In the genomic region with DNA sequence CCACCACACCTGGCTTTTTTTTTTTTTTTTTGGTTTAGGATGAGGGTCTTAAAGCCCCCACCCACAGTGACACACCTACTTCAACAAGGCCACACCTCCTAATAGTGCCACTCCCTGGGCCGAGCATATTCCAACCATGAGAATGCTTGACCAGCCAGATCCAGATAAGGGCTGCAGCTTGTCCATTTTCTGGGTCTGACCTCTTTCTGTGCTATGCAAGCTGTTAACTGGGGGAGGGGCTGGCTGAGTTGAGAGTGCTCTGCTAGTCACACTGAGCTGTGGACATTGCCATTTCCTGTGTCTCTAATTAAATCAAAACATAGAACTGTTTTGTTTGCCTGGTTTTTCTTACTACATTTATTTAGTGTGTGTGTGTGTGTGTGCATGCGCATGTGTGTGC, we compare ENCODE assay signal across 14 mouse cellular contexts. TPM values are rescaled to one million over a fixed set of nuclear protein-coding genes. Genes with fewer than 3 reads are reported as not detected.
DNase-seq lines count a peak whose midpoint lies in the region; ATAC-seq lines count a peak whose summit lies in the region.
"Had no signal": no experiment of that assay in that cellular context is flagged by ENCODE, and none has a peak within 500 bp of the region (broad histone marks: within the 10 kb centered on the region; RNA-seq: fewer than 3 reads in every experiment).

No protein-coding gene starts in this region.

- H3K4me2 ChIP-seq in intestine, embryonic 15.5 days (replicated peaks) = no peak overlapping the region
- H3K4me2 ChIP-seq: forebrain, embryonic 15.5 days; limb, embryonic 15.5 days had no signal

- no peaks in the 10 kb centered on the region for H3K27me3 ChIP-seq in intestine, embryonic 15.5 days (replicated peaks)
- H3K27me3 ChIP-seq: forebrain, embryonic 15.5 days; limb, embryonic 15.5 days had no signal

- no peak overlapping the region for H3K9ac ChIP-seq in intestine, embryonic 15.5 days
- H3K9ac ChIP-seq: forebrain, embryonic 15.5 days; limb, embryonic 15.5 days had no signal

- WGBS in intestine, embryonic 15.5 days = 52% methylated on average over 2 of the region's 2 CpGs

- peaks cover 10% of the 10 kb centered on the region; the same call in 1 of the 2 replicates for H3K4me1 ChIP-seq in intestine, embryonic 15.5 days (replicated peaks)
- H3K4me1 ChIP-seq: forebrain, embryonic 15.5 days; limb, embryonic 15.5 days had no signal

- peak; percentile 22; the same call in 1 of the 2 replicates for ATAC-seq in intestine, embryonic 15.5 days
- ATAC-seq: forebrain, embryonic 15.5 days had no signal

- peak; percentile 20 for DNase-seq in urinary bladder, postnatal 14 days (ENCODE audit: low spot score)
- DNase-seq in urinary bladder, adult 18-20 months (ENCODE audit: low spot score in 2 of 2) = no peak
- peak; percentile 76 to 86 for DNase-seq in kidney, postnatal 4 days
- no peak for DNase-seq in frontal cortex, postnatal 25 days (ENCODE audit: low spot score in 2 of 2)
- DNase-seq in urinary bladder, postnatal 25 days (ENCODE audit: low spot score) = no peak
- no peak for DNase-seq in gastrocnemius, adult 18-20 months (ENCODE audit: low spot score)
- DNase-seq: adrenal gland, postnatal 10 days; layer of hippocampus, postnatal 36 days; right cerebral cortex, adult 18-20 months had no signal

- H3K27ac ChIP-seq in intestine, embryonic 15.5 days = no peak overlapping the region
- H3K27ac ChIP-seq: forebrain, embryonic 15.5 days; limb, embryonic 15.5 days; midbrain, embryonic 10.5 days had no signal

- H3K36me3 ChIP-seq in intestine, embryonic 15.5 days = no peaks in the 10 kb centered on the region
- H3K36me3 ChIP-seq: forebrain, embryonic 15.5 days; G1E; limb, embryonic 15.5 days; midbrain, embryonic 10.5 days had no signal

- H3K4me3 ChIP-seq in intestine, embryonic 15.5 days (replicated peaks) = no peak overlapping the region
- H3K4me3 ChIP-seq: forebrain, embryonic 15.5 days; limb, embryonic 15.5 days; midbrain, embryonic 10.5 days had no signal

- no peaks in the 10 kb centered on the region for H3K9me3 ChIP-seq in intestine, embryonic 15.5 days
- H3K9me3 ChIP-seq: forebrain, embryonic 15.5 days; G1E; limb, embryonic 15.5 days; midbrain, embryonic 10.5 days had no signal

RNA-seq across cellular contexts. Expression of gene Myh9, which starts 31.6 kb away (rescaled TPM):
- polyA plus RNA-seq in intestine, embryonic 15.5 days (2015; fragmentation: Nextera tagmentation; extraction: Ambion mirVana) = 51.6 and 52.9 TPM in 2 replicates
- total RNA-seq in gastrocnemius, adult 18-20 months (2021) = 10 to 100 TPM; 42.8 to 63.0 TPM

RNA-seq across cellular contexts. Expression of gene Txn2, which starts 55.2 kb away (rescaled TPM):
- 314 and 350 TPM in 2 replicates for polyA plus RNA-seq in intestine, embryonic 15.5 days (2015; fragmentation: Nextera tagmentation; extraction: Ambion mirVana)
- 100 to 1,000 TPM; 215 to 223 TPM for total RNA-seq in gastrocnemius, adult 18-20 months (2021)

Comparison
In these comparisons a context has a peak if more than half of its experiments do, and no peak if none do; other contexts are left out.
1. DNase-seq: peak in urinary bladder, postnatal 14 days (single experiment) and kidney, postnatal 4 days (2 of 2); none in urinary bladder, adult 18-20 months (0 of 2), frontal cortex, postnatal 25 days (0 of 2), urinary bladder, postnatal 25 days (single experiment) and gastrocnemius, adult 18-20 months (single experiment).